Mouse (Mus musculus) left cerebral cortex, postnatal 10 days (tissue): ENCODE results near the gene Ninj2. TPM values are rescaled to one million over a fixed set of nuclear protein-coding genes. Genes with fewer than 3 reads are reported as not detected.
A peak's percentile ranks its signal among the peaks of the same experiment; 100 is the strongest.

Source experiments
- DNase-seq, 2 experiments: peaks; one replicate each; pipeline ENCODE4 v3.0.0; 2021 to 2022; ENCODE audit warnings: low spot score in 2 of 2, mixed read lengths in 1 of 2; ENCODE audit errors: extremely low spot score in 1 of 2
- intact Hi-C: fragments of 180-260 bp; cut with DNase I; formaldehyde crosslinking; loops from one replicate; pipeline ENCODE4 v1.15.1; 2025
- total RNA-seq, 2 experiments: library from RNA; stranded (reverse); gene quantifications; 2 replicates each; pipeline ENCODE4 v1.2.3; 2021

Gene Ninj2
- total RNA-seq, 2 experiments from 2014 or later = 0.43 to 0.45 TPM

- intact Hi-C loops = no loop called here
- DNase-seq = peak in 1 of 2 experiments; percentile 51
These were observed 95.5 kb downstream of the Ninj2 start for GRCm38 (mm10) chr6:120188376-120189235.

GRCm38 (mm10) chr6:120189287-120189686 lies 96.1 kb downstream of the Ninj2 start:
- intact Hi-C loops = no loop called here
- DNase-seq = no peak

- intact Hi-C loops = loop anchor here (2.0 to 10.0 kb wide), 2 partner anchors 150 to 706 kb away; no protein-coding TSS in a partner anchor
- DNase-seq = no peak
These were observed 97.2 kb downstream of the Ninj2 start for GRCm38 (mm10) chr6:120190365-120190764.

- no peak for DNase-seq
- intact Hi-C loops = loop anchor here (2.0 to 10.0 kb wide), 2 partner anchors 150 to 706 kb away; no protein-coding TSS in a partner anchor
These were observed 97.8 kb downstream of the Ninj2 start for GRCm38 (mm10) chr6:120190912-120191311.

- intact Hi-C loops = loop anchor here (2.0 to 10.0 kb wide), 2 partner anchors 151 to 707 kb away; no protein-coding TSS in a partner anchor
- DNase-seq = no peak
These were observed 98.4 kb downstream of the Ninj2 start for GRCm38 (mm10) chr6:120191396-120192170.

- DNase-seq = peak; percentile 21 to 79
- intact Hi-C loops = loop anchor here (10.0 kb wide), 1 partner anchor 708 kb away; no protein-coding TSS in a partner anchor
These were observed 99.2 kb downstream of the Ninj2 start for GRCm38 (mm10) chr6:120192211-120192870.

- DNase-seq = peak; percentile 64 to 87
- intact Hi-C loops = loop anchor here (10.0 kb wide), 1 partner anchor 708 kb away; no protein-coding TSS in a partner anchor
These were observed 100.0 kb downstream of the Ninj2 start for GRCm38 (mm10) chr6:120193174-120193573.

- intact Hi-C loops = loop anchor here (2.0 to 10.0 kb wide), 2 partner anchors 193 to 709 kb away; no protein-coding TSS in a partner anchor
- no peak for DNase-seq
These were observed 100.6 kb downstream of the Ninj2 start for GRCm38 (mm10) chr6:120193793-120194192.

- DNase-seq = no peak
- intact Hi-C loops = loop anchor here (2.0 to 10.0 kb wide), 2 partner anchors 194 to 710 kb away; no protein-coding TSS in a partner anchor
These were observed 101.2 kb downstream of the Ninj2 start for GRCm38 (mm10) chr6:120194305-120194704.

GRCm38 (mm10) chr6:120194963-120195362 lies 101.8 kb downstream of the Ninj2 start:
- intact Hi-C loops = loop anchor here (2.0 to 10.0 kb wide), 2 partner anchors 194 to 710 kb away; no protein-coding TSS in a partner anchor
- DNase-seq = peak in 1 of 2 experiments; percentile 38

- intact Hi-C loops = loop anchor here (10.0 kb wide), 1 partner anchor 712 kb away; no protein-coding TSS in a partner anchor
- DNase-seq = peak in 1 of 2 experiments; percentile 43
These were observed 103.7 kb downstream of the Ninj2 start for GRCm38 (mm10) chr6:120196837-120197236.

GRCm38 (mm10) chr6:120197964-120198363 lies 104.8 kb downstream of the Ninj2 start:
- intact Hi-C loops = loop anchor here (10.0 kb wide), 1 partner anchor 713 kb away; no protein-coding TSS in a partner anchor
- peak; percentile 38 to 63 for DNase-seq

GRCm38 (mm10) chr6:120199638-120200394 lies 106.7 kb downstream of the Ninj2 start:
- no peak for DNase-seq
- intact Hi-C loops = loop anchor here (10.0 kb wide), 1 partner anchor 715 kb away; no protein-coding TSS in a partner anchor

- no peak for DNase-seq
- intact Hi-C loops = no loop called here
These were observed 108.8 kb downstream of the Ninj2 start for GRCm38 (mm10) chr6:120201956-120202355.

- intact Hi-C loops = no loop called here
- no peak for DNase-seq
These were observed 109.3 kb downstream of the Ninj2 start for GRCm38 (mm10) chr6:120202406-120202805.

- intact Hi-C loops = no loop called here
- no peak for DNase-seq
These were observed 113.4 kb downstream of the Ninj2 start for GRCm38 (mm10) chr6:120206586-120206985.

- intact Hi-C loops = no loop called here
- DNase-seq = no peak
These were observed 118.4 kb downstream of the Ninj2 start for GRCm38 (mm10) chr6:120211536-120211935.

- intact Hi-C loops = no loop called here
- no peak for DNase-seq
These were observed 123.6 kb downstream of the Ninj2 start for GRCm38 (mm10) chr6:120216702-120217101.
